Mouse (Mus musculus) ES-CJ7 (cell line): ENCODE results near the gene Nrbf2.

Source experiments
- DNase-seq: peaks from one replicate; pipeline ENCODE4 v3.0.0; 2011; ENCODE audit warnings: low read depth, low spot score

Nrbf2 gene

DNA sequence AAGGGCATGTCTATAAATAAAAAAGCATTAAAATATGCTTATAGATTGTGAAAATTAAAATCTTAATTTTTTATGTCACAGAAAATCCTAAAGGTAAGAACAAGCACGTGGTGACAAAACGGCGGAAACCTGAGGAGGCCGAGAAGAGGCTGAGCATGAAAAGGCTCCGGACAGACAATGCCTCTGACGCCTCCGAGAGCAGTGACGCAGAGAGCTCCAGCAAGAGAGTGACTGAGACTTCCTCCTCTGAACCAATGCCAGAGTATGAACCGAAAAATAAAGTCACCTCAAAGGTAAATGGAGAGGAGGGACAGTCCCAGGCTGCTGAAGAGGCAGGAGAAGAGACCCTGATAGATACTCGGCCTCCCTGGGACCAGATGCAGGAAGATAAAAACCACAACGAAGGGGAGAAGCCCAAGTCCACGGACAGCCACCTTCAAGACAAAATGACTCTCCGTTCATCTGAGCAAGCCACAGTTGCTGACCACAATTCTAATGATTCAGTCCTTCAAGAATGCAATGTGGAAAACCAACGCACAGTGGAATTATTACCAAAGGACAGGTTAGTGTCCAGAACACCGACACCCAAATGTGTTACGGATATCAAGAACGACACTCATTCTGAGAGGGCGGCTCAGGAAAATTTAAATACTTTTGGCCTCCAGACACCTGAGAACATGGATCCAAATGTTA lies 66.1 kb downstream of the Nrbf2 start:
- DNase-seq: no peak

DNA sequence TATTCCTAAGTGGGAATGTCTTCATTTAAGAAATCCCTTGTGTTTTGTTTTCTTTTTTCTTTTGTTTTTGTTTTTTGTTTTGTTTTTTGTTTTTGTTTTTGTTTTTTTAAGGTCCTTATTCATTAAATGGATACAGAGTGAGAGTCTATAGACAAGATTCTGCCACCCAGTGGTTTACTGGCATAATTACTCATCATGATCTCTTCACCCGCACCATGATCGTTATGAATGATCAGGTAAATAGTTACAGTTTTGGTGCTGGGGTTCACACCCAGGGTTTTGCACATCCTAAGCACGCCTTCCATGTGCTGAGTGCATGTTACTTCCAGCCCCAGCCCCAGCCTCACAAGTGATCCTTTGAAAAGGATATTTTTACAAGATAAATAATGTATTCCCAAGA lies 68.2 kb downstream of the Nrbf2 start:
- DNase-seq: no peak
